Mouse (Mus musculus): ENCODE data around the gene Rnase11. TPM values are rescaled to one million over a fixed set of nuclear protein-coding genes. Genes with fewer than 3 reads are reported as not detected.

Rnase11 gene
- polyA plus RNA-seq, 1 experiment from 2014 or later, result not detected

DNA sequence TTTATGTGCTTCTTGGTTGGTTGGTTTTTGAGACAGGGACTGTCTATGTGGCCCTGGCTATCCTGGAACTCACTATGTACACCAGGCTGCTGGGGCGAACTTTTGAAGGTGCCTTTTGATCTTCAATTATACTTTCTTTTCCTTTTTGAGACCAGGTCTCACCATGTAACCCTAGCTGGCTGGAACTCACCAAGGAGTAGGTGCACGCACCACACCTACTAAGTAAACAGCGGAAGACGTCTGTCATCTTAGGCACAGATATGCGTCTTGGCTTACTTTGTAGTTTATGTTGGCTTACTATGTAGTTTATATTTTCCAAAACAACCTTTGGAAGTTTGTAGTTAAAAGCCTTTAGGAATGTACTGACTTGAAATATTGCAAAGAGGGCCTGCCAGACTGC lies 19.0 kb upstream of the Rnase11 start:
- 93% methylated on average over 5 of the region's 5 CpGs for WGBS
- no peaks in the 10 kb centered on the region for H3K27me3 ChIP-seq
- no peak overlapping the region for H3K4me2 ChIP-seq
- no peaks in the 10 kb centered on the region for H3K36me3 ChIP-seq (replicated peaks)
- H3K9me3 ChIP-seq, result no peaks in the 10 kb centered on the region
- no peak for ATAC-seq (ENCODE audit: low FRiP score)
- H3K9ac ChIP-seq, result no peak overlapping the region
- H3K4me1 ChIP-seq, result 0 out of 2 replicates have a peak, but pooled peaks cover 8% of the 10 kb centered on the region
- H3K27ac ChIP-seq, result no peak overlapping the region
- no peak overlapping the region for H3K4me3 ChIP-seq (replicated peaks)

GRCm38 (mm10) chr14:51060761-51061160 lies 10.8 kb upstream of the Rnase11 start:
- Histone ChIP-seq H3K27me3 (peaks cover 23% of the 10 kb centered on the region), H3K9ac (no peak overlapping the region), H3K9me3 (no peaks in the 10 kb centered on the region), H3K4me2 (no peak overlapping the region), H3K4me1 (peaks cover 6% of the 10 kb centered on the region; the same call in 1 of the 2 replicates), H3K27ac (no peak overlapping the region), H3K36me3 (replicated peaks) (no peaks in the 10 kb centered on the region), H3K4me3 (replicated peaks) (no peak overlapping the region)
- WGBS, result 88% methylated on average over 5 of the region's 5 CpGs
- ATAC-seq (ENCODE audit: low FRiP score), result no peak

GRCm38 (mm10) chr14:51057401-51057831 lies 7.5 kb upstream of the Rnase11 start, which contains the start of gene Rnase12:
Rnase12 (minus strand) TSS chr14:51057661.
- 73% methylated on average over 9 of the region's 9 CpGs for WGBS
- no peaks in the 10 kb centered on the region for H3K36me3 ChIP-seq (replicated peaks)

DNA sequence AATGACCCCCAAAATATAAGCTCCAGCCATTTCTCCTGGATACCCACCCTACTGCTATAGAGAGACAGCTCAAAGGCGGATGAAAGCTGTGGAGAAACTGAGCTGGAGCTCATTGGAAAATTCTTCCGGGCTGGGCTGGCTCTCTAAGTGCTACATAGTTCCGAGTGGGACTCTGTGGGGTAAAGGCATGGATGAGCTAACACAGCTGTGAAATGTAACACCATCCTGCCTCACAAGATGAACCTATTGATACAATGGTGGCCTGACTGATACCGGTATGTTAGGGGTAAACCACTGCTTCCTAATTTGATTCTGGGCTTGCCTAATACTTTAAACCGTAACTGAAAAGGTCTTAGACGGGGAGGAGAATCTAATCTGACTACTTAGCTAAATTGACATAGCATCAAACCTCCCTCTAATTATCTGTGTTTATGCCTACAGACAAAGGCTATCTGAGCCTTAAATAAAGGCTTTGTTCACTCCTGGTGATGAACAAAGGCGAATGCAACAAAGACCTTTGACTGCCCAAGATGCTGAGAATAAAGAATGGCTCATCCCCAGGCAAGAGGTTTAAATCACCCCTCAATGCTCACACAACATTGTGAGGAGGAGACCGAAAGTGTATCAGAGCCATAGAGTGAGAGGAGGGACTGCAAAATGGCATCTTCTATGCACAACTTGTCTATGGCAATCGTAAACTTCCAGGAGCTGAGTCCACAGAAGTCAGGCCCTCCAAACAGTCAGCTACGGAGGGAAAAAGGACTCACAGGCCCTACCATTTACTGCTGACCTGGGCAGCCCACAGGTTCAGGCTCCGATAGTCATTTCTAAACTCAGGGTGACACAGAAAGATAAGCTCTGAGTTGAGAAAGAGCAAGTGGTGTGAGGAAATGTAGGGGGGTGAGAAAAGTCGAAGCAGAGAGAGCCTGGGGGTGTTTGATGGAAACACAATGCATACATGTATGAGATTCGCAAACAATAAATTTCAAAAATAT lies 4.6 kb upstream of the Rnase11 start:
- ATAC-seq (ENCODE audit: low FRiP score), result no peak
- WGBS, result 17% methylated on average over 13 of the region's 13 CpGs
- Histone ChIP-seq H3K27ac (no peak overlapping the region), H3K4me3 (replicated peaks) (no peak overlapping the region), H3K4me1 (peaks cover 12% of the 10 kb centered on the region), H3K36me3 (replicated peaks) (no peaks in the 10 kb centered on the region), H3K27me3 (peaks cover 33% of the 10 kb centered on the region), H3K9ac (no peak overlapping the region), H3K9me3 (no peaks in the 10 kb centered on the region), H3K4me2 (peak overlapping the region; percentile 15; the same call in 1 of the 2 replicates)

More at GRCm38 (mm10) chr14:51057401-51057831, 7.5 kb upstream of the Rnase11 start, which contains the start of gene Rnase12:
- H3K4me3 ChIP-seq (replicated peaks), result no peak within 1 kb of the TSS
- no peak within 1 kb of the TSS for H3K27ac ChIP-seq
- no peak within 1 kb of the TSS for H3K9ac ChIP-seq
- H3K4me1 ChIP-seq, result peaks cover 14% of the 10 kb centered on the region
- no peak within 1 kb of the TSS for H3K4me2 ChIP-seq
- H3K27me3 ChIP-seq, result peaks cover 30% of the 10 kb centered on the region
- no peak for ATAC-seq (ENCODE audit: low FRiP score)
- H3K9me3 ChIP-seq, result no peaks in the 10 kb centered on the region

- WGBS, result 45% methylated on average over 5 of the region's 5 CpGs
- no peaks in the 10 kb centered on the region for H3K9me3 ChIP-seq
- H3K4me2 ChIP-seq, result no peak overlapping the region
- no peak overlapping the region for H3K4me3 ChIP-seq (replicated peaks)
- H3K9ac ChIP-seq, result no peak overlapping the region
- no peak for ATAC-seq (ENCODE audit: low FRiP score)
- H3K36me3 ChIP-seq (replicated peaks), result no peaks in the 10 kb centered on the region
- peaks cover 12% of the 10 kb centered on the region for H3K4me1 ChIP-seq
- no peak overlapping the region for H3K27ac ChIP-seq
- peaks cover 39% of the 10 kb centered on the region for H3K27me3 ChIP-seq
Measured at GRCm38 (mm10) chr14:51053176-51053575, 3.2 kb upstream of the Rnase11 start.

DNA sequence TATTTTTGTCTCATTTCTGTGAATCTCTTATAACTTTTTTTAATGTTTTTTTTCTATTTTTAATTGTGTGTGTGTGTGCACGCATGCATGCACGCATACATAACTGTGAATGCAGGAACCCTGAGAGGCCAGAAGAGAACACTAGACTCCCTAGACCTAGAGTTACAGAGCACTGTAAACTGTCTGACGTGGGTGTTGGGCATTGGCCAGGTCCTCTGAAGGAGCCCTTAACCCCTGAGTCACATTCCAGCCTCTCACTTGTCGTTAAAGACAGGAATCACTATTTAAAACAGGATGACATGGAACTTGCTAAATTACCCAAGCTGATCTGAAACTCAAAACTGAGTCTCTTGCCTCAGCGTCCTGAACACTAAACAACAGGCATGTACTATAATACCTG lies 2.0 kb upstream of the Rnase11 start:
- H3K4me2 ChIP-seq, result no peak overlapping the region
- no peak overlapping the region for H3K4me3 ChIP-seq (replicated peaks)
- H3K27me3 ChIP-seq, result peaks cover 32% of the 10 kb centered on the region
- no peak overlapping the region for H3K9ac ChIP-seq
- ATAC-seq (ENCODE audit: low FRiP score), result no peak
- WGBS, result 66% methylated on average over 5 of the region's 5 CpGs
- no peaks in the 10 kb centered on the region for H3K9me3 ChIP-seq
- peaks cover 12% of the 10 kb centered on the region for H3K4me1 ChIP-seq
- no peak overlapping the region for H3K27ac ChIP-seq
- H3K36me3 ChIP-seq (replicated peaks), result no peaks in the 10 kb centered on the region

- no peak overlapping the region for H3K4me2 ChIP-seq
- peaks cover 23% of the 10 kb centered on the region for H3K27me3 ChIP-seq
- ATAC-seq (ENCODE audit: low FRiP score), result no peak
- no peaks in the 10 kb centered on the region for H3K9me3 ChIP-seq
- no peaks in the 10 kb centered on the region for H3K4me1 ChIP-seq
- H3K4me3 ChIP-seq (replicated peaks), result no peak overlapping the region
- WGBS, result 79% methylated on average over 5 of the region's 5 CpGs
- H3K36me3 ChIP-seq (replicated peaks), result no peaks in the 10 kb centered on the region
- H3K27ac ChIP-seq, result no peak overlapping the region
- no peak overlapping the region for H3K9ac ChIP-seq
Measured at GRCm38 (mm10) chr14:51047846-51048245, 2.1 kb downstream of the Rnase11 start.

DNA sequence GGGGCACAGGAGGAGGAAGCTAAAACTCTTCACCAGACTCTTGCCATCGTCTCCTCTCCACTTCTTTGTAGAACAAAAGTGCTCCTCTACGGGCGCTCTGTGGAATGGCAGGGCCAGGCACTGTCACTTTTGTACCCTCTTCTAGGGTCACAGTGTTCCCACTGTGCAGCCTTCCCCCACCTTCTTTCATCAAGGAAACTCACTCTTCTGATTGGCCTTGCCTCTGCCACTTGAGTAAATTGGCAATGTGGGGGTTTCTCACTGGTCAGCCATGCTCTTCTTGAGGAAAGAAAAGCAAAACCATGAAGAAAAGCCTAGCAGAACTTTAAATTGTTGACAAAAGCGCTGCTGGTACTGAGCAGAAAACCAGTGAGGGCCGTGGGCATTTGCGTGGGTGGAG lies 8.2 kb downstream of the Rnase11 start, which contains the start of gene Rnase9:
Gene Rnase9 (minus strand): TSS at position 101 of the 400 bp plus-strand sequence.
- H3K36me3 ChIP-seq (replicated peaks), result no peaks in the 10 kb centered on the region
- H3K27ac ChIP-seq, result no peak within 1 kb of the TSS
- H3K4me3 ChIP-seq (replicated peaks), result no peak within 1 kb of the TSS
- ATAC-seq (ENCODE audit: low FRiP score), result no peak
- no peak within 1 kb of the TSS for H3K4me2 ChIP-seq
- H3K9ac ChIP-seq, result no peak within 1 kb of the TSS
- H3K4me1 ChIP-seq, result no peaks in the 10 kb centered on the region
- 66% methylated on average over 6 of the region's 6 CpGs for WGBS
- no peaks in the 10 kb centered on the region for H3K27me3 ChIP-seq
- H3K9me3 ChIP-seq, result no peaks in the 10 kb centered on the region

GRCm38 (mm10) chr14:51036214-51036613 lies 13.7 kb downstream of the Rnase11 start:
- H3K4me1 ChIP-seq, result no peaks in the 10 kb centered on the region
- H3K27me3 ChIP-seq, result no peaks in the 10 kb centered on the region
- no peak for ATAC-seq (ENCODE audit: low FRiP score)
- WGBS, result 82% methylated on average over 4 of the region's 4 CpGs
- H3K9ac ChIP-seq, result no peak overlapping the region
- H3K36me3 ChIP-seq (replicated peaks), result no peaks in the 10 kb centered on the region
- no peak overlapping the region for H3K27ac ChIP-seq
- H3K4me2 ChIP-seq, result no peak overlapping the region
- H3K4me3 ChIP-seq (replicated peaks), result no peak overlapping the region
- H3K9me3 ChIP-seq, result no peaks in the 10 kb centered on the region

DNA sequence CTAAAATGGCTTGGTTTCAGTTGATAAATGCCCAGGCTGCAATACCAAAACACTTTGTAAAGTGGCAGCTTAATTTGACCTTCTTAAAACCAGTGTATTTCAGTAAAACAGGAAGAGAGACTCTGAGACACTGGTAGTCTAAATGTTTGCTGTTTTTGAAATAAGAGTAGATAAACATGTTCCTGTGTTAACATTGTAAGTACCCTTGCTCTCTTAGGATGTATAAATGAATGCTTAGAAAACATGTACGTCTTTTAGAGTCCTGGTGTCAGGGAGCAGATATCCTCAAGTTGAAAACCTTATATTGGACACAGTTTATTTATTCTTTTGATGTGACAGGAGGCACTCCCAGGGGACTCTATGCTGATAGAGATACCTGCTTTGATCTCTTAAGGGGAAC lies 14.8 kb downstream of the Rnase11 start:
- WGBS, result 73% methylated on average over 1 of the region's 1 CpGs
- H3K9ac ChIP-seq, result no peak overlapping the region

DNA sequence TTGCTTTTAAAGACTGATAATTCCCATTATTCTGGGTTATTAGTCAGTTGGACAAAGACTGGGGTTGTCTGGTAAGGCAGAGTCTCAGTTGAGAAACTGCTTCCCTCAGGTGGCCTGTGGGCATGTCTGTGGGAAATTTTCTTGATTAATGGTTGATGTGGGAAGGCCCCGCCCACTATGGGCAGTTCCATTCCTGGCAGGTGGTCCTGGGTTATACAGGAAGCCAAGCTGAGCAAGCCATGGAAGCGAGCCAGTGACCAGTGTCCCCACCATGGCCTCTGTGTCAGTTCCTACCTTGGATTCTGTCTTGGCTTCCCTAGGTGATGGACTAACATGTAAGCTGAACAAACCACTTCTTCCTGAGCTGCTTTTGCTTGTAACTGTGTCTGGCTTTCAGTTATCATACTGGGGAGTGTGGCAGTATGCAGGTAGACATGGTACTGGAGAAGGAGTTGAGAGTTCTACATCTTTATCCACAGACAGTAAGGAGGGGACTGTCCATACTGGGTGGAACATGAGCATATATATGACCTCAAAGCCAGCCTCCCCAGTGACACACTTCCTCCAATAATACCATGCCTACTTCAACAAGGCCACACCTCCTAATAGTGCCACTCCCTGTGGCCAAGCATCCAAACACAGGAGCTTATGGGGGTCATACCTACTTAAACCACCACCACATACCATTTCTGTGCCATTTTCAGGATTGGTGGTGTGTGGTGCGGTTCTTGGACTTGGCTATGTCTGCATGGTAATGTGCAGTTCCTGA lies 22.4 kb downstream of the Rnase11 start:
- Histone ChIP-seq H3K4me1 (no peaks in the 10 kb centered on the region), H3K4me3 (replicated peaks) (no peak overlapping the region), H3K27ac (no peak overlapping the region), H3K9ac (no peak overlapping the region), H3K4me2 (no peak overlapping the region), H3K36me3 (replicated peaks) (no peaks in the 10 kb centered on the region), H3K27me3 (no peaks in the 10 kb centered on the region), H3K9me3 (no peaks in the 10 kb centered on the region)
- WGBS, result 66% methylated on average over 3 of the region's 3 CpGs
- ATAC-seq (ENCODE audit: low FRiP score), result no peak

More for the DNA sequence above, 14.8 kb downstream of the Rnase11 start:
- H3K4me2 ChIP-seq, result no peak overlapping the region
- no peak overlapping the region for H3K27ac ChIP-seq
- no peak overlapping the region for H3K4me3 ChIP-seq (replicated peaks)
- H3K4me1 ChIP-seq, result no peaks in the 10 kb centered on the region
- H3K9me3 ChIP-seq, result no peaks in the 10 kb centered on the region
- H3K27me3 ChIP-seq, result no peaks in the 10 kb centered on the region
- no peaks in the 10 kb centered on the region for H3K36me3 ChIP-seq (replicated peaks)
- no peak for ATAC-seq (ENCODE audit: low FRiP score)

Measured in forebrain, embryonic 12.5 days (tissue).